Mouse (Mus musculus): ENCODE measurements around the gene Ewsr1.

DNA sequence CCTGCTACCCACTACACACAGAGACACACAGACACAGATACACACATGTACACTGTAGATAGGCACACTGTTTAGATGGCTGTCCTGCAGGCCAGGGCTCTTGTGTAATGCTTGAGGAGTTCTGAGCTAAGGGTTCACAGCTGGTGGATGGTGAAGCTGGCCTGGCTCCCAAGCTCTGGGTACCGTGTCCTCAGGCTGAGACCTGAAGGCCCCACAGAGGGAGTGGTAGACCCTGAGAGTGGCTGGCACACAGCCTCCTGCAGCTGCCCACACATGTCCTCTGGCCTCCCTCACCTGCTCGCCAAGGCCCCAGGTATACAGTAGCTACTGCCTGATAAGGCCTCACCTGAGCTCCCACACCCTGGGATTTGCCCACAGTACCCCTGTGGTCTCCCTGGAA, 42.9 kb upstream of the Ewsr1 start:
- no peak for TF ChIP-seq CTCF (IDR thresholded peaks at IDR 0.05; ENCODE audit: low read depth)
- no peak for TF ChIP-seq EP300 (optimal IDR thresholded peaks at IDR 0.05)

Data from stomach, postnatal 0 days (tissue).